Mouse (Mus musculus): Measurements from ENCODE around the gene Metap2. TPM values are rescaled to one million over a fixed set of nuclear protein-coding genes. Genes with fewer than 3 reads are reported as not detected.

Metap2 gene
- polyA plus RNA-seq, 1 experiment, result 9.5 TPM

- Histone ChIP-seq H3K4me1 (ENCODE audit: control insufficient read depth, insufficient read depth, insufficient read length, low read length) (no peaks in the 10 kb centered on the region), H3K27ac (ENCODE audit: insufficient read depth, low read depth, low read length) (no peak overlapping the region), H3K36me3 (ENCODE audit: control insufficient read depth, insufficient read depth, low read length) (no peaks in the 10 kb centered on the region), H3K4me3 (ENCODE audit: low read depth, low read length) (no peak overlapping the region), H3K27me3 (ENCODE audit: control insufficient read depth, insufficient read depth, low read length) (no peaks in the 10 kb centered on the region)
- TF ChIP-seq CTCF (IDR thresholded peaks at IDR 0.05; ENCODE audit: extremely low read depth, insufficient read length, insufficient replicate concordance, low read depth, low read length) (no peak), POLR2A (IDR thresholded peaks at IDR 0.05; ENCODE audit: low read depth, low read length) (no peak)
- WGBS, result 73% methylated on average over 5 of the region's 5 CpGs
Measured at GRCm38 (mm10) chr10:93911326-93911725, 14.4 kb upstream of the Metap2 start.

- no peaks in the 10 kb centered on the region for H3K36me3 ChIP-seq (ENCODE audit: control insufficient read depth, insufficient read depth, low read length)
- 92% methylated on average over 5 of the region's 5 CpGs for WGBS
- no peaks in the 10 kb centered on the region for H3K4me1 ChIP-seq (ENCODE audit: control insufficient read depth, insufficient read depth, insufficient read length, low read length)
- H3K27ac ChIP-seq (ENCODE audit: insufficient read depth, low read depth, low read length), result no peak overlapping the region
- no peak overlapping the region for H3K4me3 ChIP-seq (ENCODE audit: low read depth, low read length)
- H3K27me3 ChIP-seq (ENCODE audit: control insufficient read depth, insufficient read depth, low read length), result no peaks in the 10 kb centered on the region
- TF ChIP-seq POLR2A (IDR thresholded peaks at IDR 0.05; ENCODE audit: low read depth, low read length) (no peak), CTCF (IDR thresholded peaks at IDR 0.05; ENCODE audit: extremely low read depth, insufficient read length, insufficient replicate concordance, low read depth, low read length) (no peak)
Measured at GRCm38 (mm10) chr10:93909811-93910446, 13.0 kb upstream of the Metap2 start.

DNA sequence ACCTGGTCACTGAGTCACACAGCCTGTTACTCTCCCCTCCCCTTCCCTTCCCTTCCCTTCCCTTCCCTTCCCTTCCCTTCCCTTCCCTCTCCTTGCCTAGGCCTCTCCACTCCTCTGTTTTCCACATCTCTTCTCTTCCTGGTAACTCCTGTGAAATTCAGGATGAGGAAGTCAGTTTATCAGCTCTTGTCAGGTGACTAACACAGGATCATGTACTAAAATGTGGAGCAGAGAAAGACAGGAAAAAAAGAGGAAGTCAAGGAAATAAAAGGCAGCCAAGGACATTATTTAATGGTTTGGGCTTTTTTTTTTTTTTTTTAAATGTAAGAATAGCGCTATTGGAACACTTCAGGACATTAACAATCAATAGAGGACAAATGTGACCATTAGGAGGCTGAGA is 12.1 kb upstream of the Metap2 start:
- no peak overlapping the region for H3K27ac ChIP-seq (ENCODE audit: insufficient read depth, low read depth, low read length)
- no peaks in the 10 kb centered on the region for H3K36me3 ChIP-seq (ENCODE audit: control insufficient read depth, insufficient read depth, low read length)
- H3K4me1 ChIP-seq (ENCODE audit: control insufficient read depth, insufficient read depth, insufficient read length, low read length), result no peaks in the 10 kb centered on the region
- WGBS, result 83% methylated on average over 1 of the region's 1 CpGs
- no peak for TF ChIP-seq POLR2A (IDR thresholded peaks at IDR 0.05; ENCODE audit: low read depth, low read length)
- TF ChIP-seq CTCF (IDR thresholded peaks at IDR 0.05; ENCODE audit: extremely low read depth, insufficient read length, insufficient replicate concordance, low read depth, low read length), result no peak
- H3K4me3 ChIP-seq (ENCODE audit: low read depth, low read length), result no peak overlapping the region
- no peaks in the 10 kb centered on the region for H3K27me3 ChIP-seq (ENCODE audit: control insufficient read depth, insufficient read depth, low read length)

DNA sequence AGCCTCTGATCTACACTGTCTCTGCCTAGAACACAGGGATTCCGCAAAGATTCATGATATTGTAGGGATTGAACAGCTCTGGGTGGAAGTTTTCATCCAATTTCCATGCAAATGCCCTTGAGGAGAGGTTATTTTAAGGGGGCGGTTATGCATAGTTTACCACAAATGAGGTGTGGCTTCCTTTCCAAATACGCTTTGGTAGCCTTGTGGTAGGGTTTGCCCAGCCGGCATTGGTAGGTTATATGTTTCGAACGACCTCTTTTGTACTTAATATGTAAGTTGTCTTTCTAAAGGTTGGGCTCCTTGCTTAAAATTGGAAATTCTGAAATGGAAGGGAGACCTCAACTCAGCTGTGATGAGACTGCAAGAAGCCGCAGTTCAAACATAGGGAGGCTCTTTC is 11.6 kb upstream of the Metap2 start:
- Histone ChIP-seq H3K36me3 (ENCODE audit: control insufficient read depth, insufficient read depth, low read length) (no peaks in the 10 kb centered on the region), H3K27ac (ENCODE audit: insufficient read depth, low read depth, low read length) (no peak overlapping the region), H3K4me1 (ENCODE audit: control insufficient read depth, insufficient read depth, insufficient read length, low read length) (no peaks in the 10 kb centered on the region), H3K27me3 (ENCODE audit: control insufficient read depth, insufficient read depth, low read length) (no peaks in the 10 kb centered on the region), H3K4me3 (ENCODE audit: low read depth, low read length) (no peak overlapping the region)
- TF ChIP-seq POLR2A (IDR thresholded peaks at IDR 0.05; ENCODE audit: low read depth, low read length) (no peak), CTCF (IDR thresholded peaks at IDR 0.05; ENCODE audit: extremely low read depth, insufficient read length, insufficient replicate concordance, low read depth, low read length) (no peak)
- WGBS, result 92% methylated on average over 7 of the region's 7 CpGs

GRCm38 (mm10) chr10:93907376-93907775 is 10.5 kb upstream of the Metap2 start:
- TF ChIP-seq POLR2A (IDR thresholded peaks at IDR 0.05; ENCODE audit: low read depth, low read length) (no peak), CTCF (IDR thresholded peaks at IDR 0.05; ENCODE audit: extremely low read depth, insufficient read length, insufficient replicate concordance, low read depth, low read length) (no peak)
- H3K27me3 ChIP-seq (ENCODE audit: control insufficient read depth, insufficient read depth, low read length), result no peaks in the 10 kb centered on the region
- no peak overlapping the region for H3K27ac ChIP-seq (ENCODE audit: insufficient read depth, low read depth, low read length)
- no peak overlapping the region for H3K4me3 ChIP-seq (ENCODE audit: low read depth, low read length)
- peaks cover 2% of the 10 kb centered on the region for H3K4me1 ChIP-seq (ENCODE audit: control insufficient read depth, insufficient read depth, insufficient read length, low read length)
- 73% methylated on average over 10 of the region's 10 CpGs for WGBS
- H3K36me3 ChIP-seq (ENCODE audit: control insufficient read depth, insufficient read depth, low read length), result no peaks in the 10 kb centered on the region

DNA sequence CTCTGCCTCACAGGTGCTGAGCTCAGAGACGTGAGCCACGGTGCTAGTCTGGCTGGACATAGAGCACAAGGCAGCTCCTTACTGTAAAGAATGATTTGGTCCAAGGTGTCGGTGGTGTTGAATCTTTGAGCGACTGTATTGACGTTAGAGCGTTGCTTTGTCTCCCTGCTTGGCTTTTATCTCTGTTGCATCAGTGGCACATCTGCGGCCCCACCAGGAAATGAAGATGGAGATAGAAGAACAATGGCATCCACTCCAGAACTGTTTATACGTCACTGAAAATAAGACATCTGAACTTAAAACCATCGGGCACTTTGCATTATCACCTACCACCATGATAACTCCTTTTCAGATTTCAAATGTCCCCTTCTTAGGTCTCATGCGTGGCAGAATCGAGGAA is 3.0 kb upstream of the Metap2 start:
- TF ChIP-seq POLR2A (IDR thresholded peaks at IDR 0.05; ENCODE audit: low read depth, low read length) (no peak), CTCF (IDR thresholded peaks at IDR 0.05; ENCODE audit: extremely low read depth, insufficient read length, insufficient replicate concordance, low read depth, low read length) (no peak)
- no peak overlapping the region for H3K27ac ChIP-seq (ENCODE audit: insufficient read depth, low read depth, low read length)
- no peaks in the 10 kb centered on the region for H3K27me3 ChIP-seq (ENCODE audit: control insufficient read depth, insufficient read depth, low read length)
- 69% methylated on average over 11 of the region's 11 CpGs for WGBS
- H3K36me3 ChIP-seq (ENCODE audit: control insufficient read depth, insufficient read depth, low read length), result no peaks in the 10 kb centered on the region
- peaks cover 6% of the 10 kb centered on the region for H3K4me1 ChIP-seq (ENCODE audit: control insufficient read depth, insufficient read depth, insufficient read length, low read length)
- no peak overlapping the region for H3K4me3 ChIP-seq (ENCODE audit: low read depth, low read length)

DNA sequence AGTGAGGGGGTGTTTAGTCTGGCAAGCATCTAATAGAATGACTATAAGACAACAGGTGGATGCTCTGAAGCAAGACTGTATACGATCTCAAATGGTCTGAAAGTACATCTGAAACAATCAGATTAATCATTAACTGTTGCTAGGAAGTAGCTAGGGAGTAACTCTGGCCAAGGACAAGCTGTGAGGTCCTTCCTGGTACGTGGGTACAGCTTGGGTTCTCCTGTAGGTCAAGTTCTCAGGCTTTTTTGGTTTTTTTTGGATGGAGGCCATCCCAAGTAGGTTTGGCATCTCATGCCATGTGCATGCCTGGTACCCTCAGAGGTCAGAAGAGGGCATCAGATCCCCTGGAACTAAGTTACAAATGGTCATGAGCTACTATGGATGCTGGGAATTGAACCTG is 2.4 kb upstream of the Metap2 start:
- H3K4me3 ChIP-seq (ENCODE audit: low read depth, low read length), result no peak overlapping the region
- no peak for TF ChIP-seq POLR2A (IDR thresholded peaks at IDR 0.05; ENCODE audit: low read depth, low read length)
- no peak for TF ChIP-seq CTCF (IDR thresholded peaks at IDR 0.05; ENCODE audit: extremely low read depth, insufficient read length, insufficient replicate concordance, low read depth, low read length)

More for the DNA sequence above, 2.4 kb upstream of the Metap2 start:
- Histone ChIP-seq H3K4me1 (ENCODE audit: control insufficient read depth, insufficient read depth, insufficient read length, low read length) (peaks cover 6% of the 10 kb centered on the region), H3K36me3 (ENCODE audit: control insufficient read depth, insufficient read depth, low read length) (no peaks in the 10 kb centered on the region), H3K27ac (ENCODE audit: insufficient read depth, low read depth, low read length) (no peak overlapping the region), H3K27me3 (ENCODE audit: control insufficient read depth, insufficient read depth, low read length) (no peaks in the 10 kb centered on the region)
- WGBS, result 19% methylated on average over 2 of the region's 2 CpGs
